Mouse (Mus musculus): ENCODE measurements around the gene Galntl5. TPM values are rescaled to one million over a fixed set of nuclear protein-coding genes. Genes with fewer than 3 reads are reported as not detected.
A peak's percentile ranks its signal among the peaks of the same experiment; 100 is the strongest.
"Not testable (repeated sequence)": the region's sequence is repeated elsewhere in the genome, so short reads cannot be mapped to it uniquely, and the experiment has no call there.

Gene Galntl5
- polyA plus RNA-seq, 1 experiment, result not detected

DNA sequence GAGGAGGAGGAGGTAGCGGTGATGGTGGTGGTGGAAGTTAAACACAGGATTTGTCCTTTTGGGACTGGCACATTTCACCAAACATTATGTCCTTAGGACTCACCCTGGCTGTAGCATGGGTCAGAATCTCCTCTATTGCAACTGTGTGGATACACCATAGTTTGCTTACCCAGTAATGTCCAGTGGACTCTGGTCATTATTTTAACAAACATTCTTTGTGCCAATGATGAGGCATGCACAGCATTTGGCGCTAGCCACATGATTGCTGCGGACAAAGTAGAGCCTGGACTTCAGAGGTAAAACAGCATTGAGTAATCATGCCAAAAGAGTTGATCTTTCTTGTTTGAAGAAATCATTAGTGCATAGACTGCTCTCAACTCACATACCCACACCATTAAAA lies 17.3 kb upstream of the Galntl5 start:
- no peaks in the 10 kb centered on the region for H3K9me3 ChIP-seq
- no peaks in the 10 kb centered on the region for H3K36me3 ChIP-seq (replicated peaks; ENCODE audit: low read length)
- peaks cover 18% of the 10 kb centered on the region for H3K27me3 ChIP-seq (replicated peaks)
- H3K4me3 ChIP-seq (replicated peaks), result no peak overlapping the region
- TF ChIP-seq FLI1 (IDR thresholded peaks at IDR 0.05; ENCODE audit: low read length) (no peak), GATA1 (IDR thresholded peaks at IDR 0.05; ENCODE audit: borderline replicate concordance, low read length) (no peak)
- no peaks in the 10 kb centered on the region for H3K4me1 ChIP-seq

DNA sequence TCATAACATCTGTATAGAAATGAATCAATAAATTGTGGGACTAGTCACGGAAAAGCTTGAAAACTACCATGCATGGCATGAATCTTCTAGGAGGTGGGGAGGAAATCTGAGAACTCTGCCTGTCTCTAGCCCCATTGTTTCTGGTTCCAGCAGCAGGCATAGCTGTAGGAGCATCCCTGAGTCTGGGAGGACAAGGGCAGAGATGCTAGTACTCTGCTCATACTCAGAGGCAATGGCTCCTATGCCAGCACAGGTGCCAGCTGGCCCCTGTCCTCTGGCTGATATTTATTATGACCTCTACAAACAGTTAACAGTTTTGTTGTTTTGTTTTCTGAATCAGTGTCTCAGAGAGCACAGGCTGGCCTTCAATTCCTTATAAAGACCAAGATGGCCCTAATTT lies 16.9 kb upstream of the Galntl5 start:
- Histone ChIP-seq H3K4me3 (replicated peaks) (no peak overlapping the region), H3K4me1 (no peaks in the 10 kb centered on the region), H3K27me3 (replicated peaks) (peaks cover 20% of the 10 kb centered on the region), H3K36me3 (replicated peaks; ENCODE audit: low read length) (no peaks in the 10 kb centered on the region), H3K9me3 (no peaks in the 10 kb centered on the region)
- TF ChIP-seq GATA1 (IDR thresholded peaks at IDR 0.05; ENCODE audit: borderline replicate concordance, low read length) (no peak), FLI1 (IDR thresholded peaks at IDR 0.05; ENCODE audit: low read length) (no peak)

DNA sequence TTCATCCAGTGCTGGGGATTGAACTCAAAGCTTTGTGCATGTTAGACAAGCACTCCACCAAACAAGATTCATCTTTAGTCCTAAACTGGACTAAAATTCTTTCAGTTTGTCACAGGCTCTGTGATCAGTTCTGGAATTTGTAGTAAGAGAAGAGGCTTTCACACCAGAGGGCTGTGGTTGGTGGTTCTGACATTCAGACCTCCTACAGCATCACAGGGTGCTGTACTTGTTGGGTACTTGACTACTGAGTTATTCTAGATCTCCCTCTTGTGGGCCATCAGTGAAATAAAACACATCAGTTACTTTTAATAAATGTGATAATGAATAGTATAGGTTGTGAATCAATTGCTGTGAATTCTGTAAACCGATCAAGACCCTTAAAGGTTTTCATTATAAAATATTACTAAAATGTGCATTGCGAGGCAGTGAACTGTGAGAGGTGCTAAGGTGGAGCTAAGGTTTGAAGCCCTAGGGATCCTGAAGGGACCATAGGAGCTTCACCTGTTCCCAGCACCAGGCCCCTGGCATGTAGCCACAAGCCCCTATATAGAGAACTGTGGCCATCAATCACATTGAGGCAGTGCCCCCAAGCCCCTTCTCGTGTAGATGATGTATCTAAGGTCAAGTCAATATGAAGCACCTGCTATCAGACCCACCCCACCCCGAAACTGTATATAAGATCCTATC lies 16.0 kb upstream of the Galntl5 start:
- Histone ChIP-seq H3K4me1 (no peaks in the 10 kb centered on the region), H3K27me3 (replicated peaks) (peaks cover 20% of the 10 kb centered on the region), H3K9me3 (no peaks in the 10 kb centered on the region), H3K4me3 (replicated peaks) (no peak overlapping the region), H3K36me3 (replicated peaks; ENCODE audit: low read length) (no peaks in the 10 kb centered on the region)
- TF ChIP-seq GATA1 (IDR thresholded peaks at IDR 0.05; ENCODE audit: borderline replicate concordance, low read length) (no peak), FLI1 (IDR thresholded peaks at IDR 0.05; ENCODE audit: low read length) (no peak)

DNA sequence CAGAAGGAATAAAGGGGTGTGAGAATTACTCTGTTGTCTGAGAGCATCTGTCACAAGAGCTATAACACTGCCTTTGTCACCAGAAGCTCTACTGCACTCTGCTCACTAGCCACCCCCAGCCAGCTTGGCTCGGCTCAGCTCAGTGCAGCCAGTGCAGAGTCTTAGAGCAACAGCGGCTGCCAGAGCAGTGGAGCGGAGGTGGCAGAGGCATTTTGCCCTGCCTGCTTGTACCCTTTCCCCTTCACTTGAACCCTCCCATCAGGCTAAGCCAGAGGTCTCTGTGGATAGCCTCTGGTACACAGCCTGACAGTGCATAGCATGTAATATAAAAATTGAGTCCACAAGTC lies 15.5 kb upstream of the Galntl5 start:
- H3K36me3 ChIP-seq (replicated peaks; ENCODE audit: low read length), result no peaks in the 10 kb centered on the region
- no peaks in the 10 kb centered on the region for H3K9me3 ChIP-seq
- peaks cover 18% of the 10 kb centered on the region for H3K27me3 ChIP-seq (replicated peaks)
- H3K4me1 ChIP-seq, result no peaks in the 10 kb centered on the region
- TF ChIP-seq FLI1 (IDR thresholded peaks at IDR 0.05; ENCODE audit: low read length) (no peak), GATA1 (IDR thresholded peaks at IDR 0.05; ENCODE audit: borderline replicate concordance, low read length) (no peak)
- H3K4me3 ChIP-seq (replicated peaks), result no peak overlapping the region

DNA sequence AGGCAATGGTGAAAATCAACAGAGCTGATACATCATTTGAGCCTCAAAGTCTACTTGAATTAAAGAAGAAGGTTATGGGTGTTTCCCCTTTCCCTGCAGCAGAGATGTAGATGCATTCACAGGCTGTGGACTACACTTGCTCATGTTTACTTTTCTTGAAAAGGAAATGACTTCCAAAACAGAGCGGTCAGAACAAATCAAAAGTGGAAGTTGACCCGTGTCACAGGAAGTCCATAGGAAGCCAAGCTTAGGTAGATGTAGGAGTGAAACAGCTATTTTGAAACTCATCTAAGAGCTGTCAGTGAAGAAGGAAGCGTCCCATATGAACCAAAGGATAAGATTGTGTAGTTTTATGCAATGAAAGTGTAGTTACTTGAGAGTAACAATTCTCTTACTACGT lies 14.6 kb upstream of the Galntl5 start:
- H3K36me3 ChIP-seq (replicated peaks; ENCODE audit: low read length), result no peaks in the 10 kb centered on the region
- peaks cover 18% of the 10 kb centered on the region for H3K27me3 ChIP-seq (replicated peaks)
- no peaks in the 10 kb centered on the region for H3K4me1 ChIP-seq
- no peaks in the 10 kb centered on the region for H3K9me3 ChIP-seq
- no peak for TF ChIP-seq GATA1 (IDR thresholded peaks at IDR 0.05; ENCODE audit: borderline replicate concordance, low read length)
- TF ChIP-seq FLI1 (IDR thresholded peaks at IDR 0.05; ENCODE audit: low read length), result no peak
- no peak overlapping the region for H3K4me3 ChIP-seq (replicated peaks)

- not testable (repeated sequence) for H3K27me3 ChIP-seq (replicated peaks); H3K36me3 ChIP-seq (replicated peaks; ENCODE audit: low read length); H3K4me1 ChIP-seq; H3K4me3 ChIP-seq (replicated peaks)
- peaks cover 27% of the 10 kb centered on the region for H3K9me3 ChIP-seq
Measured at GRCm38 (mm10) chr5:25177937-25178336, 3.3 kb upstream of the Galntl5 start.

DNA sequence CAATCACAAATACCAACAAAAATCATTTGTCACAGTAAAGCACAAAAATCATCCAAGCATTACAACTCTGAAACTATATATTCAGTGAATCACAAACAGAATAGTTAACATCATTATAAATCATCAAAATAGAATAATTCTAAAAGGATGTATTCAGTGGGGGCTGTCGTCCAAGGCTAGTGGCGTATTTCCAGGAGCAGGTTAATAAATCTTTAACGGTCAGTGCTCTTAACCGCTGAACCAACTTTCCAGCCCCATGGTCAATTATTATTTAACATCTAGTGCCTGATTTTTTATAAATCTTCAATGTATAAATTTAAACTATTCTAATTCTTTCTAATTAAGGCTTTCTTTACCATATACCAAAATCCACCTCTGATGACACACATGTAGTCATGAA lies 2.7 kb upstream of the Galntl5 start:
- peaks cover 21% of the 10 kb centered on the region for H3K9me3 ChIP-seq
- not testable (repeated sequence) for H3K27me3 ChIP-seq (replicated peaks); H3K4me1 ChIP-seq; H3K36me3 ChIP-seq (replicated peaks; ENCODE audit: low read length); H3K4me3 ChIP-seq (replicated peaks)

DNA sequence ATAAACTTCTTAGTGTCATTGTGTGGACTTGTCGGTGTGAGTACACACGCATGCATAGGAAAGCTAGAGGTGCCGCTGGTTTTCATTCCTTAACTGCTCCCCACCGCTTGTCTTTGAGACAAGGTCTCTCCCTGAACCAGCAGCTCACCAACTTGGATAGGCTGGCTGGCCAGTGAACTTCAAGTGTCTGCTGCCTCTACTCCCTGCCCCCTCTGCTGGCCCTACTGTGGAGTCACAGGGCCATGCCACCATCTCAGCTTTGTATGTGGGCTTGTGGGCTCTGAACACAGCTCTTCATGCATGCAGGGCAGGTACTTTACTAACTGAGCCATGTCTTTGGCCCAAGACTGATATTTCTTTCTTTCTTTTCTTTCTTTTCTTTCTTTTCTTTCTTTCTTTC lies 2.0 kb upstream of the Galntl5 start:
- Histone ChIP-seq H3K4me3 (replicated peaks) (no peak overlapping the region), H3K9me3 (peaks cover 13% of the 10 kb centered on the region), H3K27me3 (replicated peaks) (peaks cover 7% of the 10 kb centered on the region), H3K36me3 (replicated peaks; ENCODE audit: low read length) (no peaks in the 10 kb centered on the region), H3K4me1 (no peaks in the 10 kb centered on the region)
- TF ChIP-seq FLI1 (IDR thresholded peaks at IDR 0.05; ENCODE audit: low read length) (no peak), GATA1 (IDR thresholded peaks at IDR 0.05; ENCODE audit: borderline replicate concordance, low read length) (no peak)

DNA sequence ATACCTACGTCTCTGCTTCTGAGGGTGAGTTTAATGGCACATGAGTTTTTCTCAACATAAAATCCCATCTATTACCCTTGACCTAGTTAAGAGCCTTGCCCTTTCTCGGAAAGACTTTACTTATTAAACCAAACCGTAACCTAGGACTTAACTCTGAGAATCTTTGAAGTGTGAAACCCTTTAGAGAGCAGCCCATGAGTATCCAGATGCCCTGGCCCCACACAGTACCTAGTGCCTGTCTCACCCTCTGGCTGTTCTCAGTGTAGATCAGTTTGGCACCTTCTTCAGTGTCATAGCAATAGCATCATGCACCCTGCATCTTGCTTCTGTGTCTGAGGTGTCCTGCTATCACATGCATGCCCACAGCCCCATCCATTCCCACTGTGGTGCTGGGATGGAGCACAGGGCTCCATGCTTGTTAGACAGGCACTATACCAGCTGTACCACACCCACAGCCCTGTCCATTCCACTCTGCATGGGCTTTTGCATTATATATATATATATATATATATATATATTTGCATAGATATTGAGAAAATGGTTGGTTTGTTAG lies 1.2 kb upstream of the Galntl5 start:
- Histone ChIP-seq H3K27me3 (replicated peaks) (peaks cover 8% of the 10 kb centered on the region), H3K4me1 (no peaks in the 10 kb centered on the region)
- TF ChIP-seq FLI1 (IDR thresholded peaks at IDR 0.05; ENCODE audit: low read length), result no peak
- TF ChIP-seq GATA1 (IDR thresholded peaks at IDR 0.05; ENCODE audit: borderline replicate concordance, low read length), result no peak

DNA sequence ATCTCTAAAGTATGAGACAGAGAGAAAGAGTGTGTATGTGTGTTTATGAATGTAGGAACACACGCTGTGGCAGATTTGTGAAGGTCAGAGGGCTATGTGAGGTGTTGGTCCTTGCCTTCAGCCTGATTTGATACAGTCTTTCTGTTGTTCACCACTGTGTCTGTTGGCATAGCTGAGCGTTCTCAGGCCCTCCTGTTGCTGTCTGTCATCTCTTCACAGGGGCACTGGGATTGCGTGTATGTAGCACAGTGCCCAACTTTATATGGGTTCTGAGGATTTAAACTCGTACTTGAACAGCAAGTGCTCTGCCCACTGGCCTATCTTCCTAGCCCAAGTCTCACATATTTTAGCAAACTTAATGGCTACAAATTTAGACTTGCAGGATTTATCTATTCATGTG lies 2.3 kb downstream of the Galntl5 start:
- no peaks in the 10 kb centered on the region for H3K4me1 ChIP-seq
- H3K9me3 ChIP-seq, result peaks cover 3% of the 10 kb centered on the region; the same call in 1 of the 2 replicates
- H3K27me3 ChIP-seq (replicated peaks), result peaks cover 20% of the 10 kb centered on the region
- H3K36me3 ChIP-seq (replicated peaks; ENCODE audit: low read length), result no peaks in the 10 kb centered on the region
- TF ChIP-seq FLI1 (IDR thresholded peaks at IDR 0.05; ENCODE audit: low read length), result no peak
- TF ChIP-seq GATA1 (IDR thresholded peaks at IDR 0.05; ENCODE audit: borderline replicate concordance, low read length), result no peak
- H3K4me3 ChIP-seq (replicated peaks), result no peak overlapping the region

More for the DNA sequence above, 1.2 kb upstream of the Galntl5 start:
- Histone ChIP-seq H3K4me3 (replicated peaks) (peak overlapping the region; percentile 44), H3K9me3 (peaks cover 10% of the 10 kb centered on the region), H3K36me3 (replicated peaks; ENCODE audit: low read length) (no peaks in the 10 kb centered on the region)

DNA sequence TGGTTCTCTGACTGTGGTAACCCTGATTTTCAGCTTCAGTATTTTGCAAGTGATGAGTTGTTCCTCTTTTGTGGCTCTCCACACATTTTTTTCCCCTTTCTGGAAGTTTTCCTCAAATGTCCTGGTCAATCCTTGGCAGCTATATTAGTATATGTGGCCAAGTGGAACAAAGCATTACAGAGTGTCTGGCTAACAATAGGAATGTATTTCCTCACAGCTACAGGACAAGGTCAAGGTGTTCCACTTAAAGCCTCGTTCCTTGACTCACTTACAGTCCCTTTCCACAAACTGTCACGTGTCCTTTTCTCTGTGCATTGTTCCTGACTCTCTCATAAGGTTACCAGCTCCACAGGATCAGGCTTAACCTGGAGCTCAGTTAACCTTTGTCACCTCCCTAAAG lies 3.3 kb downstream of the Galntl5 start:
- Histone ChIP-seq H3K9me3 (no peaks in the 10 kb centered on the region), H3K4me3 (replicated peaks) (no peak overlapping the region), H3K4me1 (no peaks in the 10 kb centered on the region), H3K36me3 (replicated peaks; ENCODE audit: low read length) (no peaks in the 10 kb centered on the region), H3K27me3 (replicated peaks) (peaks cover 21% of the 10 kb centered on the region)
- no peak for TF ChIP-seq GATA1 (IDR thresholded peaks at IDR 0.05; ENCODE audit: borderline replicate concordance, low read length)
